8 mouse cellular contexts compared by ENCODE assay signal in genomic region chr17:25796951-25797369, GRCm38 (mm10). TPM values are rescaled to one million over a fixed set of nuclear protein-coding genes. Genes with fewer than 3 reads are reported as not detected.
DNase-seq lines count a peak whose midpoint lies in the region; ATAC-seq and TF ChIP-seq lines count a peak whose summit lies in the region.

Metrn (minus strand) TSS chr17:25797136.

- peak within 1 kb of the TSS; percentile 95 for H3K4me2 ChIP-seq in heart, embryonic 14.5 days (ENCODE audit: low read length)
- H3K4me2 ChIP-seq in liver, embryonic 15.5 days, result peak within 1 kb of the TSS; percentile 96
- H3K4me2 ChIP-seq in stomach, postnatal 0 days (replicated peaks; ENCODE audit: low read depth), result peak within 1 kb of the TSS; percentile 86

- no peaks in the 10 kb centered on the region for H3K36me3 ChIP-seq in heart, embryonic 14.5 days (ENCODE audit: control insufficient read depth, insufficient read depth, low read length)
- H3K36me3 ChIP-seq in liver, embryonic 15.5 days (replicated peaks), result no peaks in the 10 kb centered on the region
- no peaks in the 10 kb centered on the region for H3K36me3 ChIP-seq in stomach, postnatal 0 days (ENCODE audit: control insufficient read depth, insufficient read depth, low read length)

- peak; percentile 7; the same call in 1 of the 2 replicates for TF ChIP-seq POLR2A in bone marrow, adult 2 months (IDR thresholded peaks at IDR 0.05; ENCODE audit: borderline replicate concordance, control insufficient read depth, low read depth, low read length)

- peak within 1 kb of the TSS; percentile 22; the same call in 1 of the 2 replicates for H3K27ac ChIP-seq in bone marrow, adult 2 months (ENCODE audit: control insufficient read depth, insufficient read depth, low read depth, low read length, poor library complexity)
- H3K27ac ChIP-seq in heart, embryonic 14.5 days (replicated peaks in 1 of 2; ENCODE audit: control insufficient read depth in 1 of 2, insufficient read depth in 1 of 2, low read depth in 2 of 2, low read length in 2 of 2), result 0 out of 4 replicates have a peak within 1 kb of the TSS, but pooled peaks of 1 of the 2 experiments have one; percentile 24
- peak within 1 kb of the TSS; percentile 33; the same call in 1 of the 2 replicates for H3K27ac ChIP-seq in liver, embryonic 15.5 days (replicated peaks)
- H3K27ac ChIP-seq in stomach, postnatal 0 days (replicated peaks), result peak within 1 kb of the TSS; percentile 8; the same call in 1 of the 2 replicates

- peak within 1 kb of the TSS; percentile 67 for H3K4me3 ChIP-seq in bone marrow, adult 2 months (replicated peaks; ENCODE audit: control insufficient read depth, low read depth, low read length)
- peak within 1 kb of the TSS; percentile 61 to 86 for H3K4me3 ChIP-seq in heart, embryonic 14.5 days (ENCODE audit: control insufficient read depth in 1 of 2, insufficient read depth in 1 of 2, low read depth in 1 of 2, low read length in 2 of 2)
- peak within 1 kb of the TSS; percentile 88 for H3K4me3 ChIP-seq in liver, embryonic 15.5 days (replicated peaks)
- H3K4me3 ChIP-seq in stomach, postnatal 0 days (ENCODE audit: low read depth, low read length), result peak within 1 kb of the TSS; percentile 75

- H3K9ac ChIP-seq in heart, embryonic 14.5 days (ENCODE audit: low read length), result peak within 1 kb of the TSS; percentile 67
- peak within 1 kb of the TSS; percentile 70 for H3K9ac ChIP-seq in liver, embryonic 15.5 days
- H3K9ac ChIP-seq in stomach, postnatal 0 days (ENCODE audit: low read length), result peak within 1 kb of the TSS; percentile 66

- DNase-seq in kidney, postnatal 10 days, result peak; percentile 95
- peak; percentile 93 for DNase-seq in neural tube, embryonic 10.5 days (ENCODE audit: extremely low spot score, low spot score)
- peak; percentile 87 for DNase-seq in stomach, postnatal 0 days (ENCODE audit: low spot score)

- TF ChIP-seq CTCF in bone marrow, adult 2 months (IDR thresholded peaks at IDR 0.05; ENCODE audit: control insufficient read depth, insufficient read depth, low read length), result no peak
- TF ChIP-seq CTCF in stomach, postnatal 0 days (IDR thresholded peaks at IDR 0.05; ENCODE audit: low read depth), result no peak

- no peaks in the 10 kb centered on the region for H3K9me3 ChIP-seq in heart, embryonic 14.5 days (ENCODE audit: control insufficient read depth, low read length)
- no peaks in the 10 kb centered on the region for H3K9me3 ChIP-seq in liver, embryonic 15.5 days (replicated peaks)
- H3K9me3 ChIP-seq in stomach, postnatal 0 days (ENCODE audit: control insufficient read depth, low read length), result no peaks in the 10 kb centered on the region

- no peak for TF ChIP-seq EP300 in stomach, postnatal 0 days (optimal IDR thresholded peaks at IDR 0.05)

- WGBS in bone marrow, adult 2 months, result under 1% methylated on average over 35 of the region's 35 CpGs
- 2% methylated on average over 35 of the region's 35 CpGs for WGBS in heart, embryonic 14.5 days
- WGBS in liver, embryonic 15.5 days (ENCODE audit: insufficient replicate concordance), result under 1% methylated on average over 35 of the region's 35 CpGs
- 1% methylated on average over 24 of the region's 35 CpGs for WGBS in stomach, postnatal 0 days

- no peaks in the 10 kb centered on the region for H3K27me3 ChIP-seq in heart, embryonic 14.5 days (ENCODE audit: control insufficient read depth, insufficient read depth, low read length)
- H3K27me3 ChIP-seq in liver, embryonic 15.5 days, result peaks cover 9% of the 10 kb centered on the region
- no peaks in the 10 kb centered on the region for H3K27me3 ChIP-seq in stomach, postnatal 0 days (ENCODE audit: control insufficient read depth, insufficient read depth, low read length)

- ATAC-seq in CD4-positive, CD25-positive, alpha-beta regulatory T cell, adult 4 months, result peak; percentile 60
- peak; percentile 83 for ATAC-seq in erythroid progenitor cell, adult 5-6 weeks (replicated peaks; ENCODE audit: low FRiP score, poor library complexity, severe bottlenecking)
- peak; percentile 69 for ATAC-seq in heart, embryonic 14.5 days (ENCODE audit: insufficient number of reproducible peaks, insufficient read depth, low FRiP score, low read depth)
- ATAC-seq in liver, embryonic 15.5 days (ENCODE audit: insufficient read depth), result peak; percentile 76
- peak; percentile 64; the same call in 1 of the 2 replicates for ATAC-seq in stomach, postnatal 0 days (ENCODE audit: low FRiP score, low TSS enrichment)

- peaks cover 5% of the 10 kb centered on the region for H3K4me1 ChIP-seq in bone marrow, adult 2 months (ENCODE audit: control insufficient read depth, insufficient read depth, low read length)
- H3K4me1 ChIP-seq in heart, embryonic 14.5 days (ENCODE audit: control insufficient read depth in 2 of 2, insufficient read depth in 2 of 2, low read length in 2 of 2), result peaks cover 17 to 25% of the 10 kb centered on the region in 2 experiments
- peaks cover 45% of the 10 kb centered on the region for H3K4me1 ChIP-seq in liver, embryonic 15.5 days (replicated peaks)
- no peaks in the 10 kb centered on the region; the same call in 1 of the 2 replicates for H3K4me1 ChIP-seq in stomach, postnatal 0 days (replicated peaks; ENCODE audit: control insufficient read depth, insufficient read depth)

RNA-seq across cellular contexts. Expression of gene Metrn, which starts in this region (rescaled TPM):
- polyA plus RNA-seq in CD4-positive, CD25-positive, alpha-beta regulatory T cell, adult 4 months (2017; shearing (Covaris generic)), result 1 to 10 TPM; 3.6 to 7.0 TPM
- polyA plus RNA-seq in bone marrow, adult 2 months (2011; ENCODE audit: insufficient read depth, insufficient read length, low replicate concordance, missing spikeins), result 38.6 and 74.8 TPM in 2 replicates
- total RNA-seq in erythroid progenitor cell, adult 5-6 weeks (2015; ENCODE audit: low replicate concordance), result not detected in 2 replicates
- 5.4 and 5.9 TPM in 2 replicates for total RNA-seq in erythroid progenitor cell, adult 5-6 weeks (2017; ENCODE audit: low replicate concordance)
- polyA plus RNA-seq in heart, embryonic 14.5 days (2014; fragmentation: Nextera tagmentation; extraction: Ambion mirVana), result 3.3 and 10.1 TPM in 2 replicates
- 15.5 and 18.2 TPM in 2 replicates for polyA plus RNA-seq in liver, embryonic 15.5 days (2015; fragmentation: Nextera tagmentation; extraction: Ambion mirVana)
- polyA plus RNA-seq in stomach, postnatal 0 days (2015; fragmentation: Nextera tagmentation; extraction: Ambion mirVana), result 18.7 and 19.0 TPM in 2 replicates
